Mouse (Mus musculus) erythroblast, adult 5-6 weeks (primary cell): Measurements from ENCODE around the gene 2200002D01Rik. TPM values are rescaled to one million over a fixed set of nuclear protein-coding genes. Genes with fewer than 3 reads are reported as not detected.

Experiments
- ATAC-seq: replicated peaks from 2 replicates; pipeline ENCODE4 v1.8.0; 2016; ENCODE audit warnings: moderate number of reproducible peaks, mild to moderate bottlenecking, moderate TSS enrichment, inconsistent platforms; ENCODE audit not compliant: poor library complexity, low FRiP score, severe bottlenecking
- total RNA-seq, 2 experiments: library from RNA; stranded (forward) in 1 of 2; stranded (reverse) in 1 of 2; fragments of 150-400 nt in 1 of 2; fragments of 200-764, 138-1000 nt in 1 of 2; gene quantifications; 2 replicates each; pipeline versions ENCODE4 v1.2.3 to v1.2.4; 2015 to 2017; ENCODE audit warnings: low replicate concordance in 2 of 2

Gene 2200002D01Rik
- total RNA-seq, 2 experiments from 2014 or later = not detected

DNA sequence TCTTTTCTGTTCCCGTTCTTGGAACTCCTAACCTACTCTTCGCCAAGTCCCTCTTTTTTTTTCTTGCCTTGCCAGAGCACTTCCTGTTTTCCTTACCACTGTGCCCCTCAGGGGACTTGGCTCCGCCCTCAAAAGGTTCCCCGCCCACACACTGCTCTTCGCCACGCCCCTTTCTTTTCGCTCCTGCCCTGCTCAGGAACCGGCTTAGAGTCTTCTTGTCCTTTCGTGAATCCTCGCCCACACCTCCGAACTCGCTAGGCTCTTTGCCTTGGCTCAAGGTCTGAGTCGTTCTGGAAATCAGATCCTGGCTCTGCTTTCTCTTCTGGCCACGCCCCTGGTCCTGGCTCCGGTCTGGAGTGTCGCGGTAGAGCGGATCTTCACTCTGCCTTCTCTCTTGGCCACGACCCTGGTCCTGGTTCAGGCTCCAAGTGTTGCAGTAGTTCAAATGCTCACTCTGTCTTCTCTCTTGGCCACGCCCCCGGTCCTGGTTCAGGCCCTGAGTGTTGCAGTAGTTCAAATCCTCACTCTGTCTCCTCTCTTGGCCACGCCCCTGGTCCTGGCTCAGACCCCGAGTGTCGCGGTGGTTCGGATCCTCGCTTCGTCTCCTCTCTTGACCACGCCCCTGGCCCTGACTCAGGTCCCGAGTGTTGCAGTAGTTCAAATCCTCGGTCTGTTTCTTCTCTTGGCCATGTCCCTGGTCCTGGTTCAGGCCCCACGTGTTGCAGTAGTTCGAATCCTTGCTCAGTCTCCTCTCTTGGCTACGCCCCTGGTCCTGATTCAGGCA, 36.7 kb downstream of the 2200002D01Rik start:
- peak; percentile 54 for ATAC-seq

DNA sequence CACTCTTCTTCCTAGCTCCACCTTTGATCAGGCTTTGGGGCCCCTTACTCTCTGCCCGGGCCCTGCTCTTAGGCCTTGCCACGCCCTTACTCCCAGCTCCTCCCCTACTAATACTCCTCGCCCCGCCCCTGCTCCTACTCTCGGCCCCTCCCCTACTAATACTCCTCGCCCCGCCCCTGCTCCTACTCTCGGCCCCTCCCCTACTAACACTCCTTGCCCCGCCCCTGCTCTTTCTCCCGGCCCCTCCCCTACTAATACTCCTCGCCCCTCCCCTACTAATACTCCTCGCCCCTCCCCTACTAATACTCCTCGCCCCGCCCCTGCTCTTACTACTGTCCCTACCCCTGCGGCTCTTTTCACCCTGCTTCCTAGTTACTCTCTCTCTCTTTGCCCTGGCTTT, 37.3 kb downstream of the 2200002D01Rik start:
- ATAC-seq = peak; percentile 41; the same call in 1 of the 2 replicates

DNA sequence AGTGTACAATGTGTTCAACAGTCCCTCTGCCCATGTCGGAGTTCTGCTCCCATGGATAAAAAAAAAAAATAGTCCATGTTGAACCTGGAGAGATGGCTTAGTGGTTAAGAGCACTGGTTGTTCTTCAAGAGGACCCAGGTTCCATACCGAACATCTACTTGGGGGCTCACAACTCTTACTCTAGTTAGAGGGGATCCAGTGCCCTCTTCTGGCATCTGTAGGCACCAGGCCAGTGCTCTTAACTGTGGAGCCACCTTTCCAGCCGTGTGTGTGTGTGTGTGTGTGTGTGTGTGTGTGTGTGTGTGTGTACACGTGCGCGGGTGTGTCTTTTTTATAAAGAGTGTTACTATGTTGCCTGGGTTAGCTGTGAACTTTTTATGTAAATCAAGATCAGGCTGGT, 45.7 kb downstream of the 2200002D01Rik start:
- ATAC-seq = no peak

Other genes with a start within 250 kb of the 2200002D01Rik start
- 0.21 TPM in 1 of 2 replicates, not detected in the other for gene Ryr1, start 123.3 kb downstream of the 2200002D01Rik start, total RNA-seq (2015; ENCODE audit: low replicate concordance)
- under 0.01 TPM in 1 of 2 replicates, not detected in the other for gene Ryr1, start 123.3 kb downstream of the 2200002D01Rik start, total RNA-seq (2017; ENCODE audit: low replicate concordance)
- 3.5 and 23.4 TPM in 2 replicates for gene Rasgrp4, start 113.6 kb downstream of the 2200002D01Rik start, total RNA-seq (2015; ENCODE audit: low replicate concordance)
- gene Rasgrp4, start 113.6 kb downstream of the 2200002D01Rik start, total RNA-seq (2017; ENCODE audit: low replicate concordance) = 4.7 and 5.5 TPM in 2 replicates
- 2.1 and 4.6 TPM in 2 replicates for gene Fam98c, start 92.2 kb downstream of the 2200002D01Rik start, total RNA-seq (2015; ENCODE audit: low replicate concordance)
- gene Fam98c, start 92.2 kb downstream of the 2200002D01Rik start, total RNA-seq (2017; ENCODE audit: low replicate concordance) = 1.5 and 2.7 TPM in 2 replicates
- not detected in 2 replicates for gene Ggn, start 78.3 kb downstream of the 2200002D01Rik start, total RNA-seq (2015; ENCODE audit: low replicate concordance)
- not detected in 2 replicates for gene Ggn, start 78.3 kb downstream of the 2200002D01Rik start, total RNA-seq (2017; ENCODE audit: low replicate concordance)
- gene Spred3, start 78.1 kb downstream of the 2200002D01Rik start, total RNA-seq (2015; ENCODE audit: low replicate concordance) = 0.77 and 0.84 TPM in 2 replicates
- gene Spred3, start 78.1 kb downstream of the 2200002D01Rik start, total RNA-seq (2017; ENCODE audit: low replicate concordance) = 0.84 and 0.85 TPM in 2 replicates
- 37.1 and 71.3 TPM in 2 replicates for gene Psmd8, start 67.8 kb downstream of the 2200002D01Rik start, total RNA-seq (2015; ENCODE audit: low replicate concordance)
- gene Psmd8, start 67.8 kb downstream of the 2200002D01Rik start, total RNA-seq (2017; ENCODE audit: low replicate concordance) = 50.2 and 52.3 TPM in 2 replicates
- gene Catsperg1, start 34.4 kb downstream of the 2200002D01Rik start, total RNA-seq (2015; ENCODE audit: low replicate concordance) = not detected in 2 replicates
- 0.70 TPM in 1 of 2 replicates, not detected in the other for gene Catsperg1, start 34.4 kb downstream of the 2200002D01Rik start, total RNA-seq (2017; ENCODE audit: low replicate concordance)
- 0.38 and 1.7 TPM in 2 replicates for gene Kcnk6, start 16.0 kb downstream of the 2200002D01Rik start, total RNA-seq (2015; ENCODE audit: low replicate concordance)
- gene Kcnk6, start 16.0 kb downstream of the 2200002D01Rik start, total RNA-seq (2017; ENCODE audit: low replicate concordance) = 2.9 and 4.2 TPM in 2 replicates
- gene Yif1b, start 10.1 kb downstream of the 2200002D01Rik start, total RNA-seq (2015; ENCODE audit: low replicate concordance) = 8.5 and 11.5 TPM in 2 replicates
- gene Yif1b, start 10.1 kb downstream of the 2200002D01Rik start, total RNA-seq (2017; ENCODE audit: low replicate concordance) = 7.0 and 7.2 TPM in 2 replicates
- gene Spint2, start 33.4 kb upstream of the 2200002D01Rik start, total RNA-seq (2015; ENCODE audit: low replicate concordance) = 15.5 and 18.8 TPM in 2 replicates
- gene Spint2, start 33.4 kb upstream of the 2200002D01Rik start, total RNA-seq (2017; ENCODE audit: low replicate concordance) = 6.8 and 7.6 TPM in 2 replicates
- gene Ppp1r14a, start 40.8 kb upstream of the 2200002D01Rik start, total RNA-seq (2015; ENCODE audit: low replicate concordance) = not detected in 2 replicates
- gene Ppp1r14a, start 40.8 kb upstream of the 2200002D01Rik start, total RNA-seq (2017; ENCODE audit: low replicate concordance) = not detected in 2 replicates
- gene Dpf1, start 55.5 kb upstream of the 2200002D01Rik start, total RNA-seq (2015; ENCODE audit: low replicate concordance) = not detected in 2 replicates
- gene Dpf1, start 55.5 kb upstream of the 2200002D01Rik start, total RNA-seq (2017; ENCODE audit: low replicate concordance) = not detected in 2 replicates